Mouse (Mus musculus) ES-Bruce4 (cell line): ENCODE results near the gene Ptpn6.

ENCODE experiments used
- CTCF ChIP-seq: IDR thresholded peaks from one replicate; pipeline ENCODE4 v1.8.1; 2011; ENCODE audit warnings: low read depth, low read length
- POLR2A ChIP-seq: IDR thresholded peaks from one replicate; pipeline ENCODE4 v1.8.1; 2011; ENCODE audit warnings: low read length; ENCODE audit not compliant: insufficient read depth

DNA sequence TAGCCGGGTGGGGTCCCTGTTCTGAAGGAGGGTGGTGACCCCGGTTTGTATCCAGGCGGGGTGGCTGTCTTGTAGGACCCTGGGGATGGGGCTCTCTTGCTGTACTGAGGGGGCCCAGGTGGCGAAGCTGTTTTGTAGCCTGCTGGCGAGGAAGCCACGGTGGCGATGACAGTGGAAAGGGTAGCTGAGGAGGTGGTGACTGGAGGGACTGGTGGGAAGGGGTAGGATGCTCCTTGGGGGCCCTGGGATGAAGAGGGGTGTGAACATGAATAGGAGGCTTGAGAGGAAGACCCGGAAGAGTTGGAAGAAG, 7.7 kb upstream of the Ptpn6 start:
- TF ChIP-seq POLR2A (no peak), CTCF (no peak)
